Mouse (Mus musculus) CH12.LX (cell line): ENCODE results near the gene Fcho1. TPM values are rescaled to one million over a fixed set of nuclear protein-coding genes. Genes with fewer than 3 reads are reported as not detected.

Experiments used
- DNase-seq: peaks from one replicate; pipeline ENCODE4 v3.0.0-alpha.2; 2013; ENCODE audit errors: extremely low read depth
- H3K27ac ChIP-seq: 2 replicates; pipeline ENCODE4 v1.5.1; 2012; ENCODE audit warnings: low read depth, mild to moderate bottlenecking, control low read depth, moderate library complexity; ENCODE audit not compliant: insufficient read depth
- H3K27me3 ChIP-seq: replicated peaks from 2 replicates; pipeline ENCODE3; 2012; ENCODE audit warnings: inconsistent platforms
- H3K36me3 ChIP-seq, 2 experiments: replicated peaks in 1 of 2; 2 replicates each; pipeline versions ENCODE3 to v1.6.1; 2012; ENCODE audit warnings: inconsistent platforms in 1 of 2, low read length in 1 of 2, mild to moderate bottlenecking in 1 of 2, mixed read lengths in 1 of 2, moderate library complexity in 1 of 2; ENCODE audit not compliant: control insufficient read depth in 1 of 2, insufficient read depth in 1 of 2
- H3K4me1 ChIP-seq, 2 experiments: 2 replicates each; pipeline ENCODE4 v1.6.1; 2012; ENCODE audit warnings: inconsistent platforms in 1 of 2, moderate library complexity in 1 of 2; ENCODE audit not compliant: insufficient read depth in 2 of 2, control insufficient read depth in 1 of 2
- H3K4me2 ChIP-seq: 2 replicates; pipeline ENCODE4 v1.6.1; 2012; ENCODE audit warnings: low read depth, mild to moderate bottlenecking, control low read depth; ENCODE audit not compliant: poor library complexity, insufficient read depth, severe bottlenecking
- H3K4me3 ChIP-seq, 3 experiments: fragments of 150-350 bp in 1 of 3; sonication (generic) in 1 of 3; replicated peaks in 1 of 3; 2 replicates each; pipeline versions ENCODE3 to v1.5.1; 2011 to 2012; ENCODE audit warnings: low read depth in 2 of 3, low read length in 2 of 3, mild to moderate bottlenecking in 2 of 3, moderate library complexity in 2 of 3, control low read depth in 1 of 3, improper control_type of control experiment in 1 of 3, inconsistent platforms in 1 of 3, mixed read lengths in 1 of 3; ENCODE audit not compliant: poor library complexity in 1 of 3
- H3K79me2 ChIP-seq: replicated peaks from 2 replicates; pipeline ENCODE4 v1.6.1; 2012; ENCODE audit warnings: mild to moderate bottlenecking, moderate library complexity; ENCODE audit not compliant: control insufficient read depth, poor library complexity, insufficient read depth, severe bottlenecking; ENCODE audit errors: extremely low read depth
- H3K9ac ChIP-seq: 2 replicates; pipeline ENCODE4 v1.6.1; 2012; ENCODE audit warnings: low read depth, mild to moderate bottlenecking, control low read depth, moderate library complexity; ENCODE audit not compliant: insufficient read depth
- H3K9me3 ChIP-seq: replicated peaks from 2 replicates; pipeline ENCODE3; 2012; ENCODE audit warnings: low read length, inconsistent platforms, mixed read lengths
- CTCF ChIP-seq, 2 experiments: IDR thresholded peaks in 1 of 2; conservative IDR thresholded peaks in 1 of 2; 2 replicates each; pipeline ENCODE4 v1.5.1; 2011 to 2012; ENCODE audit warnings: low read depth in 2 of 2, low read length in 2 of 2, improper control_type of control experiment in 1 of 2, inconsistent platforms in 1 of 2, mild to moderate bottlenecking in 1 of 2, moderate library complexity in 1 of 2
- EP300 ChIP-seq: IDR thresholded peaks from 2 replicates; pipeline ENCODE4 v1.6.1; 2011; ENCODE audit warnings: low read length, improper control_type of control experiment
- GABPA ChIP-seq: IDR thresholded peaks from 2 replicates; pipeline ENCODE4 v1.6.1; 2012; ENCODE audit warnings: low read depth, low read length, improper control_type of control experiment, inconsistent platforms; ENCODE audit not compliant: insufficient replicate concordance
- MAFK ChIP-seq: IDR thresholded peaks from 2 replicates; pipeline ENCODE4 v1.6.1; 2011; ENCODE audit warnings: low read length, improper control_type of control experiment; ENCODE audit not compliant: insufficient replicate concordance
- MEF2A ChIP-seq: IDR thresholded peaks from 2 replicates; pipeline ENCODE4 v1.6.1; 2014; ENCODE audit warnings: low read depth, mild to moderate bottlenecking, inconsistent platforms, low read length, improper control_type of control experiment, borderline replicate concordance
- NELFE ChIP-seq: IDR thresholded peaks from 2 replicates; pipeline ENCODE4 v1.6.1; 2011; ENCODE audit warnings: low read depth, low read length, improper control_type of control experiment
- RAD21 ChIP-seq: IDR thresholded peaks from 2 replicates; pipeline ENCODE4 v1.6.1; 2011; ENCODE audit warnings: low read depth, mild to moderate bottlenecking, low read length, improper control_type of control experiment, moderate library complexity
- RCOR1 ChIP-seq: conservative IDR thresholded peaks from 2 replicates; pipeline ENCODE4 v1.6.1; 2012; ENCODE audit warnings: low read depth, mild to moderate bottlenecking, inconsistent platforms, low read length, improper control_type of control experiment
- SMC3 ChIP-seq: IDR thresholded peaks from 2 replicates; pipeline ENCODE4 v1.6.1; 2011; ENCODE audit warnings: low read depth, low read length, improper control_type of control experiment
- TCF12 ChIP-seq: IDR thresholded peaks from 2 replicates; pipeline ENCODE4 v1.6.1; 2014; ENCODE audit warnings: low read depth, mild to moderate bottlenecking, inconsistent platforms, low read length, improper control_type of control experiment
- UBTF ChIP-seq: IDR thresholded peaks from 2 replicates; pipeline ENCODE4 v1.6.1; 2012; ENCODE audit warnings: low read depth, mild to moderate bottlenecking, inconsistent platforms, low read length, improper control_type of control experiment, moderate library complexity
- USF1 ChIP-seq: IDR thresholded peaks from 2 replicates; pipeline ENCODE4 v1.6.1; 2014; ENCODE audit warnings: low read depth, mild to moderate bottlenecking, inconsistent platforms, low read length, improper control_type of control experiment
- ZC3H11A ChIP-seq: IDR thresholded peaks from 2 replicates; pipeline ENCODE4 v1.6.1; 2012; ENCODE audit warnings: low read depth, mild to moderate bottlenecking, inconsistent platforms, low read length, improper control_type of control experiment
- dilution Hi-C: fragments of 300-500 bp; cut with MboI; formaldehyde crosslinking; loops from 2 replicates; pipeline ENCODE4 v1.14.3; 2020; ENCODE audit warnings: low sequenced_read_pairs; ENCODE audit not compliant: extremely low pct_unique_long_range_greater_than_20kb, extremely low pct_ligation_motif_present
- in situ Hi-C: fragments of 300-500 bp; cut with MboI; formaldehyde crosslinking; loops from 3 replicates; pipeline ENCODE4 v1.14.3; 2019; ENCODE audit warnings: low sequenced_read_pairs, low pct_ligation_motif_present, low pct_unique_long_range_greater_than_20kb, mixed read lengths
- polyA plus RNA-seq: library from polyadenylated mRNA; unstranded; fragments of >175 nt; gene quantifications from 2 replicates; pipeline ENCODE4 v1.2.1, GENCODE M21; 2012; ENCODE audit warnings: low read depth; ENCODE audit not compliant: insufficient read length
- total RNA-seq, 2 experiments: library from RNA; depleted of rRNA; stranded (reverse); fragments of 300-350 nt in 1 of 2; fragments of >200 nt in 1 of 2; gene quantifications; 2 replicates each; pipeline ENCODE4 v1.2.3; 2012 to 2014

Fcho1 gene
- total and polyA plus RNA-seq, 3 experiments: 40.2 to 99.8 (median 82.0) TPM

GRCm38 (mm10) chr8:71711574-71711973 lies 13.9 kb downstream of the Fcho1 start:
- Histone ChIP-seq H3K4me3 (no peak overlapping the region), H3K9me3 (no peaks in the 10 kb centered on the region), H3K79me2 (no peaks in the 10 kb centered on the region), H3K4me2 (no peak overlapping the region), H3K27ac (no peak overlapping the region), H3K4me1 (peaks cover 3 to 25% of the 10 kb centered on the region in 2 experiments; a peak in 2 of 4 replicates), H3K36me3 (peaks cover 79 to 95% of the 10 kb centered on the region in 2 experiments), H3K9ac (no peak overlapping the region), H3K27me3 (no peaks in the 10 kb centered on the region)
- TF ChIP-seq USF1: no peak
- TF ChIP-seq NELFE: no peak
- TF ChIP-seq UBTF: no peak
- no peak for TF ChIP-seq ZC3H11A
- dilution Hi-C loops (no loop called here), in situ Hi-C loops (no loop called here)
- DNase-seq: no peak

DNA sequence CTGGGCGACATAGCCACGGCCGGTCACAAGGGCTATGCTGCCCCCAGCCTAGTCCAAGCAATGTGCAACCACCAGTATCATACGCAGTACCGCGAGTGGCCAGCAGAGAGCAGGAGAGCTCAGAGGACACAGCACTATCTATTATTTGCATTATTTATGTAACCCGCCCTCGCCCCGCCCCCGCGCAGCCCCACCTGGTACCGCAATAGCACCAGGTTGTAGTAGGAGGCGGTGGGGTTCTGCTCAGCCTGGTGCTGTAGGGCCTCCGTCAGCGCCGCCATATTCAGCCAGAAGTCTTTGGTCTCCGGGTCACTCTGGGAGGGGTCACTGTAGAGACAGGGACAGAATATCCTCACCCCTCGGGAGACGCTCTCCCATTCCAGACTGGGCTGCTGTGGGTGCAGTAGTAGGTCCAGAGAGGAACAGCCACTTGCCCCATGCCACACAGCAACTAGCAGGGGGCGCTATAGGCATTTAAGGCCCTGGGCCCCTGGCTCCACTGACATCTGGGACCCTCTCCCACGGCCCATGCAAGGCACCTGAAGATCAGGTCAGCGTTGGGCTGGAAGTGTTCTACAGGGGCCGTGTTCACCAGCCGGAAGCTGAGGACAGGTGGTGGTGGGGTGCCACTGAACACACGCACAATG lies 15.6 kb downstream of the Fcho1 start:
- no peak overlapping the region for H3K27ac ChIP-seq
- no peaks in the 10 kb centered on the region for H3K27me3 ChIP-seq
- in situ Hi-C loops: no loop called here
- no peak overlapping the region for H3K4me3 ChIP-seq
- peaks cover 0 to 9% of the 10 kb centered on the region in 2 experiments; a peak in 2 of 4 replicates for H3K4me1 ChIP-seq
- H3K79me2 ChIP-seq: no peaks in the 10 kb centered on the region
- H3K9me3 ChIP-seq: no peaks in the 10 kb centered on the region
- dilution Hi-C loops: no loop called here
- no peak overlapping the region for H3K4me2 ChIP-seq
- no peak overlapping the region for H3K9ac ChIP-seq
- H3K36me3 ChIP-seq: peaks cover 65 to 81% of the 10 kb centered on the region in 2 experiments
- peak; percentile 74 for DNase-seq
- no peak for TF ChIP-seq EP300
- TF ChIP-seq MEF2A: no peak
- peak; percentile 70 for TF ChIP-seq SMC3
- peak; percentile 39 to 72; a peak in 3 of 4 replicates for TF ChIP-seq CTCF (conservative IDR thresholded peaks at IDR 0.05 in 1 of 2, IDR thresholded peaks at IDR 0.05 in 1 of 2; ENCODE audit: low read depth in 2 of 2, low read length in 2 of 2)
- TF ChIP-seq TCF12: no peak
- TF ChIP-seq RAD21: peak; percentile 60
- no peak for TF ChIP-seq GABPA
- no peak for TF ChIP-seq USF1
- no peak for TF ChIP-seq MAFK
- no peak for TF ChIP-seq RCOR1
